Mouse (Mus musculus): ENCODE data around the gene Cers6.
A peak's percentile ranks its signal among the peaks of the same experiment; 100 is the strongest.

Gene Cers6

DNA sequence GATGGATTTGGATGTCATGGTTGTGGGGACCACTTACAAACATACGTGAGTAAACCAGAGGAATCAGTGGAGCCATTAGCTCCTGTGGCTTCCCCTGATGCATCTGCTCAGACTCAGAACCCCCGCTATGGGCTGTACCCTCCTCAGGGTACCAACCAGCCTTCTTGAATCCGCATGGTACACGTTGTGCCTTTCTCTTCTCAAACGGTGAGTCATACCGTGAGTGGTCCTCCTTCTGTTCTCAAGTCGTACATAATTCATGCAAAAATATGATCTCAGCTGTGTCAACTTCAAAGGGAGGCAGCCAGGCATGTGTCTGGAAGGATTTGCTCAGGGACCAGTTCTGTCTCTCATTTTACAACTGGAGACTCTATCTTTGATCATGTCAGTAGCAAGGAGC is 23.3 kb downstream of the Cers6 start:
- DNase-seq (ENCODE audit: low spot score): peak; percentile 41

DNA sequence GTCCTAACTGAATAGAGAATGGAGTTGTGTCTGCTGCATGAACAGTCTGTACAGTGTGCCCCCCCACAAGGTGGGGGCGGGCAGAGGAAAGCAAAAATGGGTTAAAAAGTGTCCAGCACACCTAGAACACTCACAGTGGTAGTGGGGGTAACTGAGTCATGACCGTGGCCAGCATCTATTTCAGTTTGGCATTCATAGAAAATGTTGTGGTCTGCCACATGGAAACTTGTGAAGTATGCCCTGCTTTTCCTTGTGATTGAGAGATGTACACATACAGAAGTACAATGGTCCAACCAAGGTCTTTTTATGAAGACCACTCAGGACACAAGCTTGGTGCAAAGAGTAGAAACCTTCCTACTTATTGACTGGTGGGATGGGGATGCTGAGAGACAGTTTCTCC is 24.0 kb downstream of the Cers6 start:
- no peak for DNase-seq (ENCODE audit: low spot score)

DNA sequence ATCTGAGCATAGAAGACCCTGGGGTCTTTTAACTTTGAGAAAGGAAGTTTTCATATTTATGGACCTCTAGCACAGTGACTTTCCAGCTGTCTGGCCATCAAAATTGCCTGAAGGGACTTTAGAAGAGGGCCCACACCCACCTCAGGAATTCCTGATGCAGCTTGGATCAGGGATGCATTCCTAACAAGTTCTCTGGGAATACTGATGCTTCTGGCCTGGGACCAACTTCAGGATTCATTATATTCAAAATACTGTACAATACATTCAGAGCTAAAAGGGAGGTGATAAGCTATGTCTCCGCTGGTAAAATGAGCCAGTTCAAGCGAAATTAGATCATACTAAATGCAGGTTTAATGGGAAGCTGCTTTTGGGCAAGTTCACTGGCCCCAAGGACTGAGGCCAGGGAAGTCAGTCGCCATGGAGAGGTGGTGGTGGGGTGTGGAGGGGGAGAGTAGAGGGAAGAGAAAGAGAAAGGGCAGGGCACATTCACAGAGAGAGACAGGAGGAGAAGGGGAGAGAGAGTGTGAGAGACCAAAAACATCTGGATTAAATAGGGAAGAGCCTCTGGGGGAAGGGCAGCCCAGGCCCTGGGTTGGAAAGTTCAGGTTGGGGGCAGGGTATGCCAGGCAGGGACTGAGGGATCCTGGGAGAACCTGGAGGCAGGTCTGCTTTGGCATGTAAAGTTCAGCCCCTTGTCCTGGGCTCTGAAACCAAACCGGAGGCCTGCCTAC is 24.7 kb downstream of the Cers6 start:
- DNase-seq (ENCODE audit: low spot score): no peak

DNA sequence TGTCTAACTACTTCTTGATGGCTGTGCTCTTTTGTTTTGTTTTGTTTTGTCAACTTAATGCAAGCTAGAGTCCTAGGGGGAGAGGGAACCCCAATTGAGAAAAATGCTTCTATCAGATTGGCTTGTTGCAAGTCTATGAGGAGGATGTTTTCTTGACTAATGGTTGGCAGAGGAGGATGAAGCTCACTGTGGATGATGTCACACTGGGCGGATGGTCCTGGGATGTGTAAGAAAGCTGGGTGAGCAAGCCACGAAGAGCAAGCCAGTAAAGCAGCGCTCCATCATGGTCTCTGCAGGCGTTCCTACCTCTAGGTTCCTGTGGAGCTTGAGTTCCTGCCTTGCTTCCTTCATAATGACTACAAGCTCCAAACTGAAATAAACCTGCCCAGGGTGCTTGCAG is 25.4 kb downstream of the Cers6 start:
- no peak for DNase-seq (ENCODE audit: low spot score)

DNA sequence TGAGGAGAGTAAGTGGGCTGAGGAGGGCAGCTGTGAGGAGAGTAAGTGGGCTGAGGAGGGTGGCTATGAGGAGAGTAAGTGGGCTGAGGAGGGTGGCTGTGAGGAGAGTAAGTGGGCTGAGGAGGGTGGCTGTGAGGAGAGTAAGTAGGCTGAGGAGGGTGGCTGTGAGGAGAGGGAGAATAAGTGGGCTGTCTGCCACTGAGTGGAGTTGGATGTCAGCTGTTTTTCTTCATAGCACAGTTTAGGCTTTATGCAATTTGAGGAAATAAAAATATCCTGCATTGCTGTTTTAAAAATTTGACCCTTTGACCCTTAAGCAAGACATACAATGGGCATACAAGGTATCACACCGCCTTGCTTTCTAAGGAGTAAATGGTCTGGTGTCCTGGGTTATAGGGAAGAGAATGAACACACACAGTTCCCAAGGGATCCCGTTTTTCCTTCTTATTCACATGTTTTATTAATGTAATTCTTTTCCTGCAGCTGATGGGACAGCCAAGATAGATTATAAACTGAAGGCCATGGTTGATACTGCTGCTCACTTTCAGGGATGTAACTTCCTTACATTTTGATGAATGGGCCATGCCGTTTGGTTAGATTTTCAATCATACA is 27.0 kb downstream of the Cers6 start:
- no peak for DNase-seq (ENCODE audit: low spot score)

DNA sequence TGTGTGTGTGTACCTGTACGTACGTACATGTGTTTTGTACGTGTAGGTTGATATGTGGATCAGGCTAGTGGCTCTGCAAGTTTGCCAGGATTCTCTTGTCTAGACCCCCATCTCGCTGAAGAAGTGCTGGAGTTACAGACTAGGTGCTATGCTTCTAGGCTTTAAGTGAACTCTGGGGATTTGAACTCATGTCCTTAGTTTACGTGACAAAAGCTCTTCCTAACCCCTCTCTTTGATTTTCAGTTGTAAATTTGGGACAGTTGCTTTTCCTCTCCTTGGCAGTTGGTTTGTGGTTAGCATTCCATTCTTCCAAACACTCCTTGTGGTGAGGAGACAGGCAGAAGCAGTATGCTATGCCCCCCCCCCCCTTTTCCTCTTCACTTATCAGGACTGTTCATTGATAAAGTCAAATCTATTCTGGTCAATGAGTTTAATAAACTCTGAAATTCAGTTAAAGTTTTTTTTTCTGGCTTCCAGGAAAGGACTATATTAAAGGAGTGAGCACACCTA is 28.5 kb downstream of the Cers6 start:
- DNase-seq (ENCODE audit: low spot score): no peak

DNA sequence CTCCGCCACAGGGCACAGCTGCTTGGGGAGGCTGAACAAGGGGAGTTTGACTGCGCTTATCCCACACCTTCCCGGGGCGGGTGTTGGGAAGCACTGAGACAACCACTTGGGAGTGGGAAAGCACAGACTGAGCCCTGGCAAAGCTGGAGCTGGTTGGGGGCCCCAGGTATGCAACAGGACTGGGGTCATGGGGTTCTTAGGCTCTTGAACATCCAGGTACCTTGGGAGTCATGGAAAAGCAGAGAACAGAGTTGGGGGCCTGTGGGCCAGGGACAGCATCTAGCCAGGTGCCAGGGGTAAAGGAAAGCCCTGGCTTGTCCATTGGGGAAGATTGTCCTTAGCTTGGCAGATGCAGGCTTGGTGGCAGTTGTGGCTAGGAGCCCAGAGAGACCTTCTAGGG is 31.2 kb downstream of the Cers6 start:
- no peak for DNase-seq (ENCODE audit: low spot score)

DNA sequence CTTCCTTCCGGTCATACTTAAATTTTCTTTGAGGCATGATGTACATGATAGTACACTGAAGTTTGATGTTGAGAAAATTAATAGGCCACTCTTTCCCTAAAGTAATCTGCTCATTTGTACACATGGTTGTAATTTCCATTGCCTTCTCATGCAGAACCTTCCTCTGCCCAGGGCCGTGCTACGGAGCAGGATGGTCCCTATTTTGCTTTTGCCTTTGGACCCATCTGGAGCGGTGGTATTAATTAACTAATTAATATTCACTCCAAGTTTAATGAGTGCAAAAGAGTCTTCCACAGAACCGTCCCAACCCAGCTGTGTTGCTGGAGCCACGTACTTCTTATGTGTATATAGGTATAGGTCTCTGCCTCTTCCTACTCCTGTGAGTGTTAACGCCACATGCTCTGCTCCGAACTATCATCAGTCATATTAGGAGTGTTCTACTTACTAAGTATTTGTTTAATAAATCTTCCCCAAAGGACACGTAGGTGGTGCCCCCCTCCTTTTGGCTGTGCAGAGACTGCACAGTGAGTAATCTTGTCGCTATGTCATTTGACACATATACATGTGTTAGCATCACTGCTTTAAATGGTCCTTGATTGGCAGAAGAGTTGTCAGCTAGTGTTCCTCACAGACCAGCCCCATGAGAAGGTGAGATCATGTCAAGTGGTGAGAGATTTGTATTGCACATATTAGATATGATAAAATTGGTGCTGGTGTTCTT is 34.0 kb downstream of the Cers6 start:
- no peak for DNase-seq (ENCODE audit: low spot score)

DNA sequence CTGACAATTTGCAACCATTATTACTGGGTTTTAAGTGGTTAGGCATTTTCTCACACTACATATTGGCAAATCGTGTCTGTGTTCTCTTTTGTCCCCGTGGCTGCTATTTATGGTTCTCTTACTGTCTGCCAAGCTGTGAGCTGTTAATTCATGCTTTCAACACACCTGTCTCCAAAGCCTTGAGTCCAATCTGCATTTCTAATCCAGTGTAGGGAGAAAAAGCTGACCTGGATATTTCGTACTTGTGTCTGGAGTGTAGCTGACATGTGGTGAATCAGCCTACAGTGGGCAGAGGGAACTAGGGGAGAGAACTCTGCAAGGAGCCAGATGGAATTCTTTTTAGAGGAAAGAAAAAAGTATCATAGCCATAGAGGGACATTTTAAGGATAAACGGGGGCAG is 35.0 kb downstream of the Cers6 start:
- peak; percentile 56 for DNase-seq (ENCODE audit: low spot score)

DNA sequence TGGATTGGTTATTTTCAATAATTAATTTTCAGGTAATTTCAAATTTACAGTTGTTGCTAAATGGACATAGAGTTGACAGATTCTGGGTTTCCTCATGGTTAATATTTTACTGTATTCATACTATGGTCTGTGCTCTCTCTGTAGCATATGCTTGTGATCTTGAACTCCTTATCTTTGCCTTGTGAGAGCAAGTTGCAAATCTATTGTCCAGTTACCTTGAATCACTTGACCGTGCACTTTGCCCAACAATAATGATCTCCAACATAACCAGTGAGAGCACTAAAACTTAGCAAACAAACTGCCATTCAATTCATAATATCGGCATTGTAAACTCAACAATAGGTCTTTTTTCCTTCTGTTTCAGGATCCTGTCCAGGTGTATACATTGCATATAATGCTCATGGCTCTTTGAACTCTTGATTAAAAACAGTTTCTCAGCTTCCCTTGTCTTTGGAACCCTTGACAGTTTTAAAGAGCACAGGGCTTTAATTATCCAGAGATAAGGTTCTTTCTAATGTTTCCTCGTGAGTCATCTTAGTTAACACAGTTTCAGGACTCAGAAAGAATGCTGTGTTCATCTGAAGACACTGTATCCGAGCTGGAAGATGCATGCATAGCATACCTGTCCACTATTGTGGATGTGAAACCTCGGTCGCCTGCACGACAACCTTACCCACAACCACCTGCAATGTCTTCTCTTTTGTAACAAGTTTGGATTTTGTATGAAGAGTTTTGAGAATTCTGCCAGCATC is 38.7 kb downstream of the Cers6 start:
- DNase-seq (ENCODE audit: low spot score): no peak

DNA sequence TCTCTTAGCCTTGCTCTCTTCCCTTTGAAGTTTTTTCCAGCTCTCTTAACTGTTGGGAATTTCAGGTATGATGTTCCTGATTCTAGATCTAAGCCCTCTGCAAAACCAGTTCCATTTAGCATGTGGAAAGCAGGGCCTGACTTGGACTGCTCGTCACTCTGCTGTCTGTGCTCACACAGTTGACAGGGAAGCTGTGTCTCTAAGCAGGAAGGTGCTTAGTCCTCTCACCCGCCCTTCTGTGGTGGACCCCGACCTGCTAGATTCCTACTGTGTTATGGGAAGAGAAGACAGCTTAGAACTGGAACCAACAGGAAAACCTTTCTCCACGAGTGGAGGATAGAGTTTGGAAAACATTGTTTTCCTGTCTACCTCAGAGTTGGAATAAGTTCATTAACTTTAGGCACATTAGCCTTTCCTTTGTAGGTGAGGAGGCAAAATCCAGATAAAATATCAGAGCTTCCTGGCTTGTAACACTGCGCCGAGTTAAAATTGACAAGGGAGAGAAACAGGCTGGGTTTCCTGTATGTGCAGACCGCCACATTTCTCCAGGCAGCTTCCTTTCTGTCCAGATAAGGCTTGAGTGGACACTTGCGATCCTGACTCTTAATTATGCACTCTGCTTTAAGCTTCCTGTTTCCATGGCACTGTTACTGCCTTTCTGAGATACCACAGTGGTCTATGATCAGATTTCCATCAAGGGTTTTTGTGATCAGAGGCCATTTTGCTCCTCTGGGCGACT is 39.6 kb downstream of the Cers6 start:
- no peak for DNase-seq (ENCODE audit: low spot score)

DNA sequence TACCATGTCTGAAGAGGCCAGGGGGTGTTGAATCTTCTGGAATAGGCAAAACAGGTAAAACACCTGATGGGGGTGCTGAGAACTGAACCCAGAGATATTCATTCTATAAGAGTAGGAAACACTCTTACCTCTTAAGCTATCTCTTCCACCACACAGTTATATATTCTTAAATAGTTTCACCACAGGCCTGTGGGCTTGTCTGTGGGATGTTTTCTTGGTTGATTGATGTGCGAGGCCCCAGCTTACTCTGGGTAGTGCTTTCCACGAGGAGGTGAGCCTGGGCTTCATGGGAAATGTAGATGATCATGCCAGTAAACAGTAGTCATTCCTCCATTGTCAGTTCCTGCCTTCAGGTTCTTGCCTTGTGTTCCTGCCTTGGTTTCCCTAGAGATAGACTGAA is 40.5 kb downstream of the Cers6 start:
- DNase-seq (ENCODE audit: low spot score): no peak

DNA sequence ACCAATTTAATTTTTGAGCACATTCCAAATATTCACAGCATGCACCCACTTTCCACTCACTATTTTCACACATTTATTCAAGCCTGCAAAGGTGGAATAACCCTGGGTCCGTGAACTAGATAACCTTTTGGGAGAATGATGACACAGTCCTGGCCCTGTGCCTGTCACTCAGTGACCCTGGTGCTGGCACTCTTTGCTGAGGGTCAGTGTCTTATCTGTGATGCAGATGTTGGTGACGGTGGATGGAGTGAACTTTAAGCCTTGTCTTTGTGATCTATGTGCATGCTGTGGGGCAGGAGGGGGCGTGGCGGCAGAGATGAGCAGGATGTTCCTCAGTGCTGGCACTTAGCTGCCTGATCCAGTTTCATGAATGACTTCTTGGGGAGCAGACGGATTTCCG is 41.3 kb downstream of the Cers6 start:
- no peak for DNase-seq (ENCODE audit: low spot score)

DNA sequence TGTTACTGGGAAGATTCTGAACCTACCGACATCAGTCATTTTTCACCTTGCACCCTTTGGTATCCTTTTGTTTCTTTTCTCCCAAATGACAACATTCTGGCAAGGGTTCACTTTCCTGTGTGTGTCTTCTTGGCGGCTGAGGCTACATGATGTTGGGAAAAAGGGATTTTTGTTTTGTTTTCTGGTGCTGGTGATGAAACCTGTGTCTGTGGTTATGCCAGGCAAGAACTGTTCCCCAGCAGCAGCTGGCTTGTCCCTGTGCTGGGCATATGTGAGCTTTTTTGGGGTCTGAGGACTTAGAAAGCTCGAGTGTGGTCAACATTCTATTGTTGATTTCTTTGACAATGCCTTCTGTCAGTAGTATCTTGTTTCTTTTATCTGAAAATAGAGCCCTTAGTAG is 45.7 kb downstream of the Cers6 start:
- DNase-seq (ENCODE audit: low spot score): no peak

DNA sequence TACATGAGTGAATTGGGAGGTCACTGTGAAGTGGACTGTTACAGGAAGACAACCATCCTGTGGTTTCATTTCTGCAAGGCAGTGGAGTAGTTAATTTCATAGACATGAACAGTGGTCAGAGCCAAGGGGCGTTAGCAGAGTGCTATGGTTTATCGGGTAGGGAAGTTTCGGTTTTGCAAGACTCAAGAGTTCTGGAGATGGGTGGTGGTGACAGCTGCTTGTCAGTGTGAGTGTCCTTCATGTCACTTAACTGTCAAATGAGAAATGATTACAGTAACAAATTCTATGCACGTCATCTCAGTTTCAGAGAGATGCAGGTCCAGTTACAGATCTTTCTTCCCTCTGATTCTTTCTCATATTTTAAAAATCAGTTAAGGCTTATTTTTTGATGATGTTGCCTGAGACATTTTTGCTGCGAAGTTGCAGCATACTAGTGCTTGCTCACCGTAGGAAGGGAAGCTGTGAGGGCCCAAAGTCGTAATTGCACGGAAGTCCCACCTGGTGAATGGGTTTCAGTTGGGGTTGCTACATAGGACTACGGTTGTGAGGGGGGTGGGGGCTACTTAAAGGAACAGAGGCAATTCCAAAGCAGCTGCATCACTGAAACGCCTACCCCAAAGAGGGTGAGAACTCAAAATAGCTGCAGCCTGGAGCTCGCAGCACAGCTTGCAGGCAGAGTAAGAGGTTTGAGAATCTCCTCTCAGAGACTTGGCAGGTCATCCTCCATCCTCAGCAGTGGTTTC is 46.7 kb downstream of the Cers6 start:
- no peak for DNase-seq (ENCODE audit: low spot score)

DNA sequence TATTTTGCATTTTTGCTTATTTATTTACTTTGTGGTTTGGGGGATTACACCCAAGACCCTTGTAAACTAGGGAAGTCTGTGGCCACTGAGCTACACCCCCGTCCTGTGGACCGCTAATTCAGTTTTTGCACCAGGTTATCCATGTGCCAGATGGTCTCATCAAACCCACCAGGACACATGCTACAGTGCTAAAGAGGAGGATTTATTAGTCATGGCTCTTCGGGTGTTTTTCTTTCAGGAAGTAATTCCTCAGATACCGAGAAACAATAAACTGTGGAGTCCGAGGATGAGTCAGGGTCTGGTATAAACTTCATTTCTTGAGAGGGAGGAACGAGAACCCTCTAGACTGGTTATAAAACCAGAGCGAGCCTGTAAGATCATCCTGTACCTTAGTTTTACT is 49.5 kb downstream of the Cers6 start:
- no peak for DNase-seq (ENCODE audit: low spot score)

DNA sequence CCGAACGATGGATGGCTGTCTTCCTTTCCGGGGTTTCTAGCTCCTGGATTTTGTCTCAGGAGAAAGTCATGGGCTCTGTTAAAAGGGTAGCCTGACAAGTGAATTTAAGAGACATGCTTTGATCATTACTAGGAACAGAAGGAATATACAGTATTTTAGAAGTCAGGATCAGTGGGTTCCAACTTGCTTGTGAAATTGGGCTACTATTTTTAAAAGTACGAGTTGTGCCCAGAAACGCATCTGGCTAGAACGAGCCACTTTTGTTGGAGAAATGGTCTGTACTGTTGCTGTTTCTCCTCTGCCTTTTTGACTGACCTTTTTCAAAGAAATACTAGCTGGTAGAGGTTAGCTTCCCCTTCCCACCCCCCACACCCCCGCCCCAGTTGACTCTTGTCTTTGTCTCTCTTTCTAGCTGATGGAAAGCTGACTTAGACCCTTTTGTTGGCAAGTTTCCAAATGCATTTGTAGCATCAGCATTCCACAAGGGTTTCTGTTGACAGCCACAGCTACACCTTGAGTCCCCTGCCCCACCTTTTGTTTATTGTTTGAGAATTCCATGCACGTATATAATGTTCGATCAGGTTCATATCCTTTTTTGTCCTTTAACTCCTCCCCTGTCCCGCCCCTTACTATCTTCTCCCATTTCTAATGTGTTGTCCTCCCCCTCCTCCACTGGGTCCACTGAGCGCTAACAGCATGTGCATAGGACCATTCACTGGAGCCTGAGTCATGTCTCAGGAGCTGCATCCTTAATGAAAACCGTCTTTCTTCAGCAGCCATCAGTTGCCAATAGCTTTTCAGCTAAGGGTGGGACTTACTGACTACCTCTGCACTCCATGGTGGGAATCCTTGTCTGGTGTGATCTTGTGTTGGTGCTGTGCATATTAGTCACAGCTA is 50.6 kb downstream of the Cers6 start:
- DNase-seq (ENCODE audit: low spot score): no peak

DNA sequence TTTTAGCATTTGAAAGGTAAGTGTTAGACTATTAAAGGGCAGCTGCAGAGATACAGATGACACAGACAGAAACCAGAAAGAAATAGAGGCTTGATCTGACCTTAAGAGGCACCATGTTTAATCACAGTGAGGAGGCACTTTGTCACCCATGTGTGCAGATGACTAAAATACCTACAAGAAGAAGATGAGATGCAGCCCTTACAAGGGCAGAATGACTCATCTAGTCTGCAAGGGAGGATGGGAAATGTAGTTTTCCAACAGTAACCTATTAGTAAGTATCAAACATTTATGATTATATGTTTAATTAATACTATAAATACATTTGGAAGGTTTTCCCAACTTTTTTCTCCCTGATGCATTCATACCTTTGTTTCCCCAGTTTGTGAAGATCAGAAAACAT is 54.5 kb downstream of the Cers6 start:
- no peak for DNase-seq (ENCODE audit: low spot score)

DNA sequence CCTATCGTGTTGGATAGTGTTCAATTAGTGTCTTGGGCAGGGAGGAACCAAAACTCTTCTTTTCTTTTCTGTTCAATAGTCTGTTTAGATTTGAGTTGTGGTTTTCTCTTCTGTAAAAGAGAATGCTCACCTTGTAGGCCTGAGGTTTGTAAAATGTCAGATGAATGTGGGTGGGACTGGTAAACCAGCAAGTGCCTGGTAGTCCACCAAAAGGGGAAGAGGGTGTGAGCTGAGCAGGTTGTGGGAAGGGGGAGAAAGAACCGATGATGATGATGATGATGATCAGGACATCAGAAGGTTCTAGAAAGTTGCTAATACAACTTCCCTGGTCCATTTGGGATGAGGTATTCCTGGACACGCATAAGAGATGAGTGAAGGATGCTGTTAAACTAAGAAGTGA is 55.1 kb downstream of the Cers6 start:
- DNase-seq (ENCODE audit: low spot score): no peak

DNA sequence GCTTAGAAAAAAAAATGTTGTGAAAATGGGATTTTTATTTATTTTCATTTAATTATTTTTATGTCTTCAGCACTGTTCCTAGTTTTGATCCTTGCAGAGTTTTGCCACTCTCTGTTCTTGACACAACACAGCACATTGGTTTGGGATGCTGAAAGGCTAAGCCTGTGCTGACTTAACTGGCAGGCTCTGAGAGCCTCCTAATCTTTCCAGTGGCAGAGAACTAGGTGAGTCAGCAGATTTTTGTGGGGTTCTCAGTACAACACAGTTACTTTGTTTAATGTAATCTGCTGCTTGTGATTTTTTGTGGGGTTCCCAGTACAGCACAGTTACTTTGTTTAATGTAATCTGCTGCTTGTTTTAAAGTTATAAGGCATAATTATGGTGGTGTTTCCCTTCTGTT is 55.8 kb downstream of the Cers6 start:
- DNase-seq (ENCODE audit: low spot score): no peak
